Mouse (Mus musculus): ENCODE results near the gene Usp8. TPM values are rescaled to one million over a fixed set of nuclear protein-coding genes. Genes with fewer than 3 reads are reported as not detected.

Usp8 gene
- total RNA-seq, 2 experiments from 2014 or later, result 37.5 to 49.3 TPM

- no peak for ATAC-seq (replicated peaks; ENCODE audit: low FRiP score, low TSS enrichment, poor library complexity, severe bottlenecking)
Measured at GRCm38 (mm10) chr2:126795708-126796107, 88.6 kb downstream of the Usp8 start.

- no peak for ATAC-seq (replicated peaks; ENCODE audit: low FRiP score, low TSS enrichment, poor library complexity, severe bottlenecking)
Measured at GRCm38 (mm10) chr2:126798455-126798854, 91.3 kb downstream of the Usp8 start.

GRCm38 (mm10) chr2:126801980-126802379 lies 94.9 kb downstream of the Usp8 start:
- no peak for ATAC-seq (replicated peaks; ENCODE audit: low FRiP score, low TSS enrichment, poor library complexity, severe bottlenecking)

Other genes starting within 250 kb of the Usp8 start
- gene Atp8b4, start 206.7 kb upstream of the Usp8 start, total RNA-seq (2014; fragmentation: Nextera tagmentation), result 1.6 and 2.6 TPM in 2 replicates
- gene Atp8b4, start 206.7 kb upstream of the Usp8 start, total RNA-seq (2017), result 2.2 and 4.3 TPM in 2 replicates
- gene Slc27a2, start 154.9 kb upstream of the Usp8 start, total RNA-seq (2014; fragmentation: Nextera tagmentation), result 0.96 TPM in 1 of 2 replicates, not detected in the other
- gene Slc27a2, start 154.9 kb upstream of the Usp8 start, total RNA-seq (2017), result not detected in 2 replicates
- gene Hdc, start 88.0 kb upstream of the Usp8 start, total RNA-seq (2014; fragmentation: Nextera tagmentation), result 0.92 and 1.3 TPM in 2 replicates
- gene Hdc, start 88.0 kb upstream of the Usp8 start, total RNA-seq (2017), result 0.46 and 2.6 TPM in 2 replicates
- 26.1 and 35.4 TPM in 2 replicates for gene Gabpb1, start 31.0 kb upstream of the Usp8 start, total RNA-seq (2014; fragmentation: Nextera tagmentation)
- 32.0 and 36.5 TPM in 2 replicates for gene Gabpb1, start 31.0 kb upstream of the Usp8 start, total RNA-seq (2017)
- gene Usp50, start 76.1 kb downstream of the Usp8 start, total RNA-seq (2014; fragmentation: Nextera tagmentation), result 1.1 and 1.4 TPM in 2 replicates
- 0.88 TPM in 1 of 2 replicates, not detected in the other for gene Usp50, start 76.1 kb downstream of the Usp8 start, total RNA-seq (2017)
- gene Trpm7, start 168.9 kb downstream of the Usp8 start, total RNA-seq (2014; fragmentation: Nextera tagmentation), result 72.4 and 74.8 TPM in 2 replicates
- gene Trpm7, start 168.9 kb downstream of the Usp8 start, total RNA-seq (2017), result 69.3 and 121 TPM in 2 replicates
- gene Sppl2a, start 225.9 kb downstream of the Usp8 start, total RNA-seq (2014; fragmentation: Nextera tagmentation), result 40.2 and 44.1 TPM in 2 replicates
- gene Sppl2a, start 225.9 kb downstream of the Usp8 start, total RNA-seq (2017), result 36.9 and 41.0 TPM in 2 replicates

All from megakaryocyte-erythroid progenitor cell, adult 5-6 weeks (primary cell).